Mouse (Mus musculus) brain, embryonic 14.5 days (tissue): ENCODE measurements around the gene Tspan15.

Experiments used
- CTCF ChIP-seq: fragments of 200-500 bp; IDR thresholded peaks from 2 replicates; pipeline ENCODE4 v1.5.1; 2012; ENCODE audit warnings: inconsistent platforms, mild to moderate bottlenecking, moderate library complexity, borderline replicate concordance; ENCODE audit not compliant: insufficient read depth, insufficient read length; ENCODE audit errors: extremely low read depth
- POLR2A ChIP-seq: fragments of 200-500 bp; IDR thresholded peaks from 2 replicates; pipeline ENCODE4 v1.6.1; 2012; ENCODE audit warnings: mild to moderate bottlenecking, inconsistent platforms, borderline replicate concordance; ENCODE audit not compliant: poor library complexity, insufficient read depth, insufficient read length, severe bottlenecking; ENCODE audit errors: extremely low read depth

GRCm38 (mm10) chr10:62137150-62137549, 93.9 kb downstream of the Tspan15 start:
- no peak for TF ChIP-seq CTCF
- no peak for TF ChIP-seq POLR2A
